Mouse (Mus musculus) urinary bladder, postnatal 25 days (tissue): Measurements from ENCODE around the gene Tmem230.
"Not testable (repeated sequence)": the region's sequence is repeated elsewhere in the genome, so short reads cannot be mapped to it uniquely, and the experiment has no call there.

Source experiments
- DNase-seq: peaks from one replicate; pipeline ENCODE4 v3.0.0; 2022; ENCODE audit warnings: low spot score

Gene Tmem230

DNA sequence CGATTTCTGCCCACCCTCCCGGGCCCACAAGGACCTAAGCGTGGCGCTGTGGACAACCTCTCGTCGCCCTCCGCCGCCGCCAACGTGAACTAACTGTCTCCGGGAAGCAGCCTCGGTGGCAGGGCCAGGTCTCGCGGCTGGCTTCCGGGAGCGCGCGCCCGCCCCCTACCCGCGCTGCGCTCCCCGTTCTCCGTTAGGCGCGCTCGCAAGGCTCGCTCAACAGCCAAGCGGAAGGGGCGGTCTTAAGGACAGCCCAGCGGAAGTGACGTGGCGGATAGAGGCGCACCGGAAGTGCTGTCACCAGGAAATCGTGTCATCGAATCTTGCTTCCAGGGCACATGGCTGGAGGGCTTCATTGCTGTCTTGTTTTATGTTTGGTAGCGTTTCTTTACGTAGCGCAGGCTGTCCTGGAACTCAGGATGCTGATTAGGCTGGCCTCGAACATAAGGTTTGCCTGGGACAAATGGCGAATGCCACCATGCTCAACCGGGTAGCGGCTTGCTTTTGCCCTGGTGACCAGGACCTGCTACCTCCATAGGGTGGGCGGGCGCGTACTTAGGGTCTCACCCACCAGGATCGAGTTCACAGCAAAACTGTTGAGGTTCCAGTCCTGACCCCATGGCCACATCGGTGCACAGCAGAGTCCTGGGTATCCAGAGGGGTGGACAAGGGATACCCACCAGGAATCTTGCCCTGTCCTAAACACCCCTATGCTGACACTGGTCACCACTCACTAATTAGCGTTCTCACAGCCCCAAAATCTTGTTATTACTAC lies at the start of gene Tmem230:
Gene Tmem230 (minus strand): TSS at position 269 of the 775 bp plus-strand sequence.
- peak; percentile 91 for DNase-seq

GRCm38 (mm10) chr2:132293694-132294450 lies 46.3 kb upstream of the Tmem230 start:
- no peak for DNase-seq

DNA sequence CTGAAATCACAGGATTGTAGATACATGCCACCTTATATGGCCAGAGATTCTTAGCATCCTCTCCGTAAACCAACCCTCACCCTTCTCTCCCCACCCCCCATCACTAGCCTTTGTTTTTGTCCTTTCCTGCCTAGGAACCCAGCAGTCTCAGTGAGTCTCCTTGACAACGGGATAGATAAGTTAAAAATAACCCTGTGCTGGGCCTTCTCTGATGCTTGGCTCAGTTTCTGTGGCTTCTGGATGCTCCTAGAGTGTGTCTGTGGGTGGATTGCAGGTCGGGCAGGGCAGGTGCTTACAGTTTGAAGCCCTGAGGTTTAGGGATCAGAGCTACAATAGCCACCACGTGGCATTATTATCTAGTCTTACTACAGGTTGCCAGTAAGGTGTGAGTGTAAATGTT lies 44.5 kb upstream of the Tmem230 start:
- DNase-seq: no peak

- DNase-seq: no peak
Measured at GRCm38 (mm10) chr2:132291265-132291664, 43.7 kb upstream of the Tmem230 start.

- no peak for DNase-seq
Measured at GRCm38 (mm10) chr2:132290808-132291207, 43.2 kb upstream of the Tmem230 start.

DNA sequence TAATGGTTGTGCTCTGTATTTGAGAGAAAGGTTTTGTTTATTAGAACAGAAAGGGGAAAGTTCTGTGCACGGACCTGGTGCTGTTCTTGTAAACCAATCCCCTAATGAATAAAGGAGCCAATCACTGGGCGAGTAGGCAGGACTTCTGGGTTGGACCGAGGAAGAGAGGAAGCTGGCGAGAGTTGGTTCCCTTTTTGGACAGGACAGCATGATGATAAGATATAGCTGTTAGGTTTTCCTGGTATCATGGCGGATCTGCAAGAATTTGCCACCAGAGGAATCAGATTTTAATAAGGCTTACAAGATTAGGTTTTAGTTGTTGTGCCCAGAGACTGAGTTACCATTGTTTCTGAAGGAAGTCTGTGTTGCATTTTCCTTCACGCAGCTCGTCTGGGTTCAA lies 41.6 kb upstream of the Tmem230 start:
- not testable (repeated sequence) for DNase-seq

- no peak for DNase-seq
Measured at GRCm38 (mm10) chr2:132286376-132287076, 38.9 kb upstream of the Tmem230 start.

- DNase-seq: not testable (repeated sequence)
Measured at GRCm38 (mm10) chr2:132285722-132286121, 38.1 kb upstream of the Tmem230 start.

- no peak for DNase-seq
Measured at GRCm38 (mm10) chr2:132284492-132285139, 37.0 kb upstream of the Tmem230 start.

DNA sequence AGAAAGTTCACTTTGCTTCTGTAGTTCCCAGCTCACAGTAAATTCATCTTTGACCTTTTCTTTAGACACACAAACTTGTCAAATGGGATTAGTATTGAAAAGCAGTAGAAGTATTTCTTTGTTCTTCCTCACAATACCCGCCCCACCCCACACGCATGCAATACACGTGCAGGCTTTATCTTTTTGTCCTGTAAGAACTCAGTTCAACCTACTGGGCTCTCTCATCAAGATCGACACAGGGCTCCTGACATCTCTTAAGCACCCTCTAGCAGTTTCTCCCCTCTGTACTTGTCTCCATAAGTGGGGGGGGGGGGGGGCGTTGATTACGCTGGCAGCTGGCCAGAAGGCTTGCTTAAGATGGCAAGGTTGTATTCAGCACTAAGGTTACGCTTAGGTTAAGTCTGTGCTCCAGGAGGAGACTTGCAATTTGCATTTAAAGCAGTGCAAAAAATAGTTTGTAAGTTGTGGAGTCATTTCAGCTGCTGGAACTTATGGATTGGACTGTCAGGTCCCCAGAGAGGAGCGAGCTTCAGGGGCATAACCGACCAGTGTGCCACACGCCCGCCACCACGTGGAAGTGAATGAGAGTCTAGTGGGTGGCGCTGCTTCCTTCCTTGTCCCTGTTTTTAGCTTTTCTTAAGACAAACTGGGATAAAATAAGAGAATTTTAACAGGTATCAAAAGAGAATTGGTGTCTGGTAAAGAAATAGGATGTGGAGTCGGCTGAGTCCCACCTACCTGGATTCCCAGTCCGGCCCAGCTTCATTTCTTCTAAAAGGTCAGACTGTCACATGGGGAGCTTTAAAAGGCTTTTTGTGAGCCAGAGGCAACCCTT lies 35.8 kb upstream of the Tmem230 start:
- DNase-seq: no peak

DNA sequence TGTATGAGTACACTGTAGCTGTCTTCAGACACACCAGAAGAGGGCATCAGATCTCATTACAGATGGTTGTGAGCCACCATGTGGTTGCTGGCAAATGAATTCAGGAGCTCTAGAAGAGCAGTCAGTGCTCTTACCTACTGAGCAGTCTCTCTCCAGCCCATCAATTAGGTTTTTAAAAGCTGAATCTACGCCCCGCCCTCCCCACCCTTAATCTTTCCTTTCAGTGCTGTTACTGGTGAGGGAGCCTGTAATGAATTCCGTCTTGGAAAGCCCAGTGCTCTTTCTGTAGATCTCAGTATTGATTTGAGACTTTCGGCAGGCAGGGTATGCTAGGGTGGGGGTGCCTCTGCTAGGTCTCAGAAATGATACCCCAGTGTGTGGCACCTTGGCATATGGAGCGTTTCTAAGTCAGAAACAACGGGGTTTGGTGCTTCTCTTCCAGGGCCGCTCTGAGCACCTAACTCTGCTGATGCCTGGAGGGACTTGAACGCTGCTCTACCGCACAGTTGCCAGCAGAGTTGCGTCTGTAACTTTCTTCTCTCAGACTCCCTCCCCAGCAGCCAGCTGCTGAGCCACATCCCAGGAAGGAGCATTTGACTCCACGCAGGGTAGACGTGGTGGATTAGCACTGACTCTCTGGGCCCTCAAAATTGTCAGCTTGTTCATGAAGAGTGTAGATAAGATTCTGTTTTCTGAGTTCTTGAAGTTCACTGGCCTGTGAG lies 35.0 kb upstream of the Tmem230 start:
- DNase-seq: no peak

- DNase-seq: no peak
Measured at GRCm38 (mm10) chr2:132281560-132282452, 34.2 kb upstream of the Tmem230 start.

DNA sequence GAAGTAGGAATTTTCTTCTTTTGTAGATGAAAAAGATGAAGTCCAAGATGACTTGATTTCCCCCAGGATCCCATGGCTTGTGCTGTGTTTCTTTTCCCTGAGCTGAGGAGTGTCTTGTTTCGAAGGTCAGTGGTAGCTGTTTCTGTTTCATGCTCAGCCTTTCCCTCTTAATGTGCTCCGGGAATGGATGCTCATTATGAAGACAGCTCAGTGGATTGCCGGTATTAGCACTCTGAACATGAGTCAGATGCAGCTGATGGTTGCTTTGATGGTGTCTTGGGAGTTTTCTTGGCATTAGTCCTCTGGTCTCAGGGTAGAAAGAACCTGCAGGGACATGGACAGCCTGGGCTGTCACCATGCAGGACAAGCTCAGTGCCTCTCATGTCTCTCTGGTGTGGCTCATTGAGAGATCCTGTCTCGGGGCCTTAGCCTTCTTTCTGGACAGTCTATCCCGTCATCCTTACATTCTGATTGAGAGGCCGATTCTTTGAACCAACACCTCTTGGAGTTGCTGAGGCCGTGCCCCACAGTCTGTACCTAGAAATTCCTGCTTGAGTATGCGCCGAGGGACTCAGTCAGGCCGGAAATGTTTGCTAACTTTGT lies 33.0 kb upstream of the Tmem230 start:
- no peak for DNase-seq

DNA sequence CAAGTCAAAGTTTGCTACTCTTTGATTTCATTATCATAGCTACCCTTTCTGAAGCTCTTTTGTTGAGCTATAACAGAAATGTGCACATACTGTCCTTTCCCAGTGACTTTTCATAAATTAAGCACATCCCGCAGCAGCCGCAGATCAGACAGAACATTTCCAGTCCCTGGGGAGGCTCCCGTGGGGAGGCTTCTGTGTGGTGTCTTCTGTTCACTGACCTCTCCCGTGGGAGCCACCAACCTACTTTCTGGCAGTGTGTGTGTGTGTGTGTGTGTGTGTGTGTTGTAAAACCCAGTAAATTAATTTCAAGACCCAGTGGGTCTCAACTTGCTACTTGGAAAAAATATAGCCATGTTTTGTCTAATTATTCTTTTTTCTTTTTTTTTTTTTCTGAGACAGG lies 32.4 kb upstream of the Tmem230 start:
- DNase-seq: no peak

DNA sequence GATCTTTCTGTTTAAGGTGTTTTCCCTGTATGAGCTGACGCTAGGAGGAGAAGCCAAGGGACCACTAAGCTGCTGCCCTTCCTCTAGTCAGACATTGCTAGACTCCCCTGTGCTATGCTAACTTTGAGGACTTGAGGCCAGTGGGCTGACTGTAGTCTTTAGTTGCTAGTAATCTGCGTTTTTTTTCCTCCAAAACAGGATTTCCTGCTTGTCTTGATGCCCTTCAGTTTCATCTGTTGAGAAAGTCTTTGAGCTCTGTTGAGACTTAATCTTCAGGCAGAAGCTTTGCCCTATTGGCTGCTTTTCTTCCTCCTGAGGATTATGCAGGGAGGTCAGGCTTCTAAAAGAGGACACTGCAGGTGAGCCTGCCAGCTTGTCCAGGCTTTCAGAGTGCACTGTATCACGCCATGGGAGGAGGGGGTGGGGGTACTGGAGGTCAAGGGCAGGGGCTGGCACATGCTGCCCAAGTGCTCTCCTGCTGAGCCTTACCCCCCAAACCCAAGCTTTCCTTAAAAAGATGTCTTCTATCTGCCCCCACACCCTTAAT lies 31.8 kb upstream of the Tmem230 start:
- DNase-seq: no peak

- DNase-seq: no peak
Measured at GRCm38 (mm10) chr2:132278273-132278853, 30.8 kb upstream of the Tmem230 start.

GRCm38 (mm10) chr2:132276249-132276648 lies 28.6 kb upstream of the Tmem230 start:
- DNase-seq: no peak

GRCm38 (mm10) chr2:132275527-132275926 lies 27.9 kb upstream of the Tmem230 start:
- no peak for DNase-seq
